Mouse (Mus musculus): Measurements from ENCODE around the gene Wipi1.

GRCm38 (mm10) chr11:109641498-109642222 is 29.9 kb upstream of the Wipi1 start:
- TF ChIP-seq CTCF (IDR thresholded peaks at IDR 0.05) (no peak), POLR2A (IDR thresholded peaks at IDR 0.05; ENCODE audit: insufficient read depth, low read depth, low read length) (no peak), EP300 (IDR thresholded peaks at IDR 0.05; ENCODE audit: insufficient read depth, low read depth, low read length) (no peak)

Data from heart, adult 2 months (tissue).